Mouse (Mus musculus): ENCODE measurements around the gene Sdhc. TPM values are rescaled to one million over a fixed set of nuclear protein-coding genes. Genes with fewer than 3 reads are reported as not detected.
"Not testable (repeated sequence)": the region's sequence is repeated elsewhere in the genome, so short reads cannot be mapped to it uniquely, and the experiment has no call there.

Gene Sdhc
- polyA plus RNA-seq, 1 experiment from 2014 or later: 297 TPM

DNA sequence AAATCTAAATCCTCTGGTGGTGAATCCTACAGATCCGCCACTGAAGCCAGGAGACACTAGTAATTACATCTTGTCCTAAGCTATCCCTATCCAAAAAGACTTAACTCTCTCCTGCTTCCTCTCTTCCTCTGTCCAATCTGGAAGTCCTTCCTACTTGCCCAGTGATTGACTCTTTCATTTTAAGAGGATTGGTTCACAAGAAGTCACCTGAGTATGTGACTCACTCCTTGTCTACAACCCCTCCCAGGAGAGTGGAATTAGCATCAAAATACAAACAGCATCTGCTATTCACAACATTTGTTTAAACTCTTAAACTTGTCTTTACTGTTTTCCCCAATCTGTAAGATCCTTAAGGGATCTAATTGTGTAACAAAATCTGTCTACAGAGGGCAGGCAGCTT, 60.5 kb downstream of the Sdhc start:
- ATAC-seq (ENCODE audit: low FRiP score, low read depth): no peak
- Histone ChIP-seq H3K9ac (no peak overlapping the region), H3K4me2 (no peak overlapping the region), H3K27ac (replicated peaks) (no peak overlapping the region), H3K27me3 (peaks cover 13% of the 10 kb centered on the region), H3K36me3 (no peaks in the 10 kb centered on the region), H3K4me1 (replicated peaks) (peaks cover 7% of the 10 kb centered on the region; the same call in 1 of the 2 replicates), H3K4me3 (no peak overlapping the region), H3K9me3 (no peaks in the 10 kb centered on the region)
- WGBS: 93% methylated on average over 1 of the region's 1 CpGs

DNA sequence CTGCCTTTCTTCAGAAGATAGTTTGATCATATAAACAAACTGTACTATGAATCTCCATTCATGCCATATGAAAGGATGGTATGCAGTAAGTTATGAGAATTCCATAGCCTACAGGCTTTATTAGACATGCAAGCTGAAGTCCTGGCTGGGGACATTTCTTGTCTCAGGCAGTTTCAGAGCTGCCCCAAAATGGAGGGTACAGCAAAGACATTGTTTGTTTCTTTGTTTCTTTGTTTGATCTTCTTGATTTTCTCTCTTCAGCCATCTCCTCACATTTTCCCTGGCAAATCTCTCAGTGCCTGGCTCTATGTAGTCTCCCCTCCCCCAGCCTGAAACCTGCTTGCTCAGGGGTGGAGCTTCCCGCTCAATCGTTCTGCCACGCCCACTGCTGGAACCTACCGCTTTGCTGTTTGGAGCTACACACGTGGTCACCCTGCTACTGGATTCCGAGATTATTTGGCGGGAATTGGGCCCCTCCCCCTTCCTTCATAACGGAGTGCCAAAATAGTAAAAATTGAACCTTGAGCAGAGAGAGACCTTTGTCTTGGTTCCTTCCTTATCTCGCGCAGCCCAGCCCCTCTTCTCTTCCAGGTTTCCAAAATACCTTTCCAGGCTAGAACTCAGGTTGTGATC, 62.0 kb downstream of the Sdhc start:
- H3K9me3 ChIP-seq; H3K36me3 ChIP-seq; H3K4me1 ChIP-seq (replicated peaks); ATAC-seq (ENCODE audit: low FRiP score, low read depth); H3K27ac ChIP-seq (replicated peaks); H3K9ac ChIP-seq: not testable (repeated sequence)
- H3K4me3 ChIP-seq: peak overlapping the region; percentile 20
- H3K4me2 ChIP-seq: peak overlapping the region; percentile 44
- H3K27me3 ChIP-seq: peaks cover 13% of the 10 kb centered on the region
- 6% methylated on average over 10 of the region's 10 CpGs for WGBS

DNA sequence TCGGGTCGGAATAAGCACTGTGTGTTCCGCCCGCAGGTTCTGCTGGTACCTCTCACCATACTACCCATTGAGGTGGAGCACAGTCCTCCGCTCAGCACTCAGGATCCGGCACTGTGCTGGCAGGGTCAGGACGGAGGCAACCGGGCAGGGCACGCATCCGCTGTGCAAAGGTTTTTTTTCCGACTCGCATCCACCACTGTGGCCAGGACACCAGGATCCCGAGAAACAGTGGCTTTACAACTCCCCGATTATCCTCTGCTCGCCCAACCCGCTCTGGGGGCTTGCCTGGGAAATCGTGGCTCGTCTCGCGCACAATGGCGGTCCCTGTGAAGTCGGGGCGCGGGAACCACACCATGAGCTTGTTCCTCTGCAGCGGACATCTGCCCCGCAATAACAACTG, 64.7 kb downstream of the Sdhc start:
- H3K9ac ChIP-seq: peak overlapping the region; percentile 49
- H3K4me1 ChIP-seq (replicated peaks): peaks cover 7% of the 10 kb centered on the region; the same call in 1 of the 2 replicates
- WGBS: under 1% methylated on average over 26 of the region's 26 CpGs
- H3K9me3 ChIP-seq: no peaks in the 10 kb centered on the region
- H3K27ac ChIP-seq (replicated peaks): no peak overlapping the region
- H3K4me2 ChIP-seq: peak overlapping the region; percentile 85
- H3K36me3 ChIP-seq: no peaks in the 10 kb centered on the region
- H3K4me3 ChIP-seq: peak overlapping the region; percentile 53
- ATAC-seq (ENCODE audit: low FRiP score, low read depth): 0 out of 2 replicates have a peak, but pooled peaks have one; percentile 1
- H3K27me3 ChIP-seq: peaks cover 18% of the 10 kb centered on the region

DNA sequence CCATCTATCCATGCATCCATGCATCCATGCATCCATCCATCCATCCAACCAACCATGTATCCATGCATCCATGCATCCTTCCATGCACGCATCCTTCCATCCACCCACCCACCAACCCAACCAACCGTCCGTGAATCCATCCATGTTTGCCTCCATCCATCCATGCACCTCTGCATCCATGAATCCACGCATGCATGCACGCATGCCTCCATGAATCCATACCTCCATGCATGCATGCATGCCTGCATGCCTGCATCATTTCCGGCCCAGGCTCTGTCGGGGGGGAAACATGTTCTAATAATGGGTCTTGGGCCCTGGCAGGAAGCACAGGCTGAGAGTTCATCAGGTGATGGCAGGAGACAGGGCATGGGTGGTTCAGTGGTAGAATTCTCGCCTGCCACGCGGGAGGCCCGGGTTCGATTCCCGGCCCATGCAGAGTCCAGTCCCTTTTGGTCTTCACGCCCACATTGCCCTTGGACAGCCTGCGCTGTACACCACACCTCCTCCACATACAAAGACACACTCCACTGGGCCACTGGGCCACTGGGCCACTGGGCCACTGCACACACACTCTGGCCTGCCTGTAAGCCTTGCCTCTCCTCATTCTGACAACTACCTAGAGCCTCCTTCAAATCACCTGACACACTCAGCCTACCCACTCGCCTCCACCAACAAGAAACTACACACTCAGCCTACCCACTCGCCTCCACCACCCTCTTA, 68.7 kb downstream of the Sdhc start:
- not testable (repeated sequence) for H3K9me3 ChIP-seq; H3K9ac ChIP-seq; H3K27ac ChIP-seq (replicated peaks); H3K4me1 ChIP-seq (replicated peaks); H3K4me2 ChIP-seq; H3K4me3 ChIP-seq; H3K36me3 ChIP-seq
- peak; percentile 37 for ATAC-seq (ENCODE audit: low FRiP score, low read depth)
- peaks cover 18% of the 10 kb centered on the region for H3K27me3 ChIP-seq
- 37% methylated on average over 10 of the region's 17 CpGs for WGBS

DNA sequence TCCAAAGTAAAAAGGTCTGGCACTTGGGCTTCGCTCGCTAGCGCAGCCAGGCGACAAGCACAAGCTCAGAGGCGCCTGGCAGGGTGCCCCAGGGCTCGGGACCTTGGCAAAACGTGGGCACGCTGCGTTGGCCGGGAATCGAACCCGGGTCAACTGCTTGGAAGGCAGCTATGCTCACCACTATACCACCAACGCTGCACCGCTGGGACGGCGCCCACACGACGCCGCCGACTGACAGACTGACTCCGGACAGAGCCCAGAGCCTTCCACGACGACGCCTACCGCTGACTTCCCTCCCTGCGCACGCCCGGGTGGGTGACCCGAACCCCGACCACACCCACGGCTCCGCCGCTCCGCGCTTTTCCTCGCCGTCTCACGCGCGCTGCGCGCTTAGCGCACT, 70.6 kb downstream of the Sdhc start:
- WGBS: no CpG with 5 or more reads among the region's 43 CpGs
- H3K9me3 ChIP-seq; H3K4me1 ChIP-seq (replicated peaks); H3K36me3 ChIP-seq; H3K4me2 ChIP-seq; H3K9ac ChIP-seq; H3K27ac ChIP-seq (replicated peaks); H3K4me3 ChIP-seq: not testable (repeated sequence)
- H3K27me3 ChIP-seq: peaks cover 13% of the 10 kb centered on the region
- ATAC-seq (ENCODE audit: low FRiP score, low read depth): peak; percentile 5; the same call in 1 of the 2 replicates

DNA sequence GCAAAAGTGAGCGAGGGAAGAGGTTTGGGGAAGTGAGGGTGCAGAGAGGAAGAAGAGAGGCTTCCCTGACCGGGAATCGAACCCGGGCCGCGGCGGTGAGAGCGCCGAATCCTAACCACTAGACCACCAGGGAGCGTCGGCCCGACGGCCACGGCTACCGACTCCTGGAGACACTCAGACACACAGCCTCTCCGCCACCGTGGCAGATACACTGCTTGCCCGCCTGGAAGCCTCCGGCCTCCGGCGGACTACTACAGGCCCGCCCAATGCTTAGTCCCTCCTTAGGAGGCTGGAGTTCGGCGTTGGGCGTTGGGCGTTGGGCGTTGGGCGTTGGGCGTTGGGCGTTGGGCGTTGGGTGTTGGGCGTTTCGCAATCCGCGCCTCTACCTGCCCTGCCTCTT, 71.1 kb downstream of the Sdhc start:
- not testable (repeated sequence) for H3K4me1 ChIP-seq (replicated peaks); H3K9ac ChIP-seq; H3K9me3 ChIP-seq; H3K36me3 ChIP-seq; H3K27ac ChIP-seq (replicated peaks); H3K4me3 ChIP-seq
- WGBS: 0% methylated on average over 1 of the region's 35 CpGs
- H3K4me2 ChIP-seq: 0 out of 2 replicates have a peak overlapping the region, but pooled peaks have one; percentile 23
- peaks cover 14% of the 10 kb centered on the region for H3K27me3 ChIP-seq
- peak; percentile 20; the same call in 1 of the 2 replicates for ATAC-seq (ENCODE audit: low FRiP score, low read depth)

DNA sequence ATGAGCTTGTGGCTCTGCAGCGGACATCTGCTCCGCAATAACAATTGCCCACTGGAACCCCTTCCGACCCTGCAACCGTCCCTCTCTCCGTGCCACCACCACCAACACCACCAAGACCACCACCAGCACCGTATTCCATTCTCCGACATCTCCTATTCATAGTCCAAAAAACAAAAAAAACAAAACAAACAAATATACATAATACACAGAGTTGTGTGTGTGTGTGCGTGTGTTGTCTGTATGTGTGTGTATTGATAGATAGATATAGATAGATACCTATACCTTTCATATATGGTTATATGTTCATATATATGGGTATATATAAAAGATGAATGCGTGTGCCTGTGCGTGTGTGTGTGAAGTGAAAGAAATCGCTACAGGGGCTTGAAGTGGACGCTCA, 72.0 kb downstream of the Sdhc start:
- H3K4me1 ChIP-seq (replicated peaks); H3K27ac ChIP-seq (replicated peaks); H3K36me3 ChIP-seq; H3K9ac ChIP-seq; ATAC-seq (ENCODE audit: low FRiP score, low read depth); H3K9me3 ChIP-seq: not testable (repeated sequence)
- Histone ChIP-seq H3K4me3 (peak overlapping the region; percentile 26), H3K4me2 (peak overlapping the region; percentile 47), H3K27me3 (peaks cover 21% of the 10 kb centered on the region)
- WGBS: 24% methylated on average over 11 of the region's 12 CpGs

DNA sequence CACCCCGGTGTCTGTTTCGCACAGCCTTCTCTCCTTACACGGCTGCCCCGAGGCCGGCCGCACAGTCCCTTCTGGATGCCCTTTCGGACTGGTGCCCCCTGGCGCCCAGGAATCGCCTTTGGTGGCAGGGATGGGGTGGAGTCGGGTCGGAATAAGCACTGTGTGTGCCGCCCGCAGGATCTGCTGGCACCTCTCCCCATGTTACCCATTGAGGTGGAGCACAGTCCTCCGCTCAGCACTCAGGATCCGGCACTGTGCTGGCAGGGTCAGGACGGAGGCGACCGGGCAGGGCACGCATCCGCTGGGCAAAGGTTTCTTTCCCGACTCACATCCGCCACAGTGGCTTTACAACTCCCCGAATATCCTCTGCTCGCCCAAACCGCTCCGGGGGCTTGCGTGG, 72.4 kb downstream of the Sdhc start:
- H3K4me1 ChIP-seq (replicated peaks); H3K36me3 ChIP-seq; H3K9ac ChIP-seq; H3K9me3 ChIP-seq; H3K27ac ChIP-seq (replicated peaks): not testable (repeated sequence)
- 3% methylated on average over 19 of the region's 27 CpGs for WGBS
- peak overlapping the region; percentile 47 for H3K4me2 ChIP-seq
- H3K4me3 ChIP-seq: peak overlapping the region; percentile 26; the same call in 1 of the 2 replicates
- ATAC-seq (ENCODE audit: low FRiP score, low read depth): peak; percentile 29
- peaks cover 21% of the 10 kb centered on the region for H3K27me3 ChIP-seq

DNA sequence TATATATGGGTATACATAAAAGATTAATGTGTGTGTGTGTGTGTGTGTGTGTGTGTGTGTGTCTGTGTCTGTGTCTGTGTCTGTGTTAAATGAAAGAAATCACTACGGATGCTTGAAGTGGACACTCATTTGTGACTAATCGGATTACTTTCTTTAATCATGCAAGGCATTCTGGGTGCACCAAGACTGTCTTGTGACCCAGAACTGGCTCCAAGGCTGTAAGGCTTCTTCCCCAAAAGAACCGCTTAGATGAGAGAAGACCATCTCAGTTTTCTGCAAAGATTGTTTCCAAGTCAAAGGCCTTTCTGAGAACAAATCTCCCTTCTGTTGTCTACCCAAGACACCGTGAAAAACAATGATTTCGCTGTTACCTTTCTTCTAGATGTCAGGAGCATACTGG, 73.2 kb downstream of the Sdhc start:
- not testable (repeated sequence) for H3K4me3 ChIP-seq; H3K27ac ChIP-seq (replicated peaks); H3K9me3 ChIP-seq; H3K4me1 ChIP-seq (replicated peaks); H3K36me3 ChIP-seq; ATAC-seq (ENCODE audit: low FRiP score, low read depth); H3K9ac ChIP-seq; H3K4me2 ChIP-seq
- WGBS: 39% methylated on average over 5 of the region's 5 CpGs
- peaks cover 21% of the 10 kb centered on the region for H3K27me3 ChIP-seq

Small RNA genes lying within 50 kb of the gene (microRNA-seq; reads per million reads assigned to microRNA genes)
- not detected for gene Gm27844

Other genes with a start within 250 kb of the Sdhc start
- gene Fcrlb, start 237.7 kb downstream of the Sdhc start, polyA plus RNA-seq (2015; fragmentation: Nextera tagmentation; extraction: Ambion mirVana): 0.85 and 1.4 TPM in 2 replicates
- gene Fcrla, start 223.0 kb downstream of the Sdhc start, polyA plus RNA-seq (2015; fragmentation: Nextera tagmentation; extraction: Ambion mirVana): not detected in 2 replicates
- gene Fcgr2b, start 174.1 kb downstream of the Sdhc start, polyA plus RNA-seq (2015; fragmentation: Nextera tagmentation; extraction: Ambion mirVana): 1.7 and 2.6 TPM in 2 replicates
- gene Fcgr4, start 131.7 kb downstream of the Sdhc start, polyA plus RNA-seq (2015; fragmentation: Nextera tagmentation; extraction: Ambion mirVana): 0.27 and 1.0 TPM in 2 replicates
- 9.6 and 12.3 TPM in 2 replicates for gene Fcgr3, start 85.7 kb downstream of the Sdhc start, polyA plus RNA-seq (2015; fragmentation: Nextera tagmentation; extraction: Ambion mirVana)
- gene Cfap126, start 36.7 kb downstream of the Sdhc start, polyA plus RNA-seq (2015; fragmentation: Nextera tagmentation; extraction: Ambion mirVana): 7.7 and 14.1 TPM in 2 replicates
- 4.2 and 7.7 TPM in 2 replicates for gene Mpz, start 108 bp upstream of the Sdhc start, polyA plus RNA-seq (2015; fragmentation: Nextera tagmentation; extraction: Ambion mirVana)
- 32.4 and 48.4 TPM in 2 replicates for gene Pcp4l1, start 45.7 kb upstream of the Sdhc start, polyA plus RNA-seq (2015; fragmentation: Nextera tagmentation; extraction: Ambion mirVana)
- gene Nr1i3, start 63.4 kb upstream of the Sdhc start, polyA plus RNA-seq (2015; fragmentation: Nextera tagmentation; extraction: Ambion mirVana): 0.39 and 0.49 TPM in 2 replicates
- 55.0 and 55.4 TPM in 2 replicates for gene Tomm40l, start 71.9 kb upstream of the Sdhc start, polyA plus RNA-seq (2015; fragmentation: Nextera tagmentation; extraction: Ambion mirVana)
- gene Apoa2, start 74.5 kb upstream of the Sdhc start, polyA plus RNA-seq (2015; fragmentation: Nextera tagmentation; extraction: Ambion mirVana): 6.0 and 6.3 TPM in 2 replicates
- gene Fcer1g, start 83.8 kb upstream of the Sdhc start, polyA plus RNA-seq (2015; fragmentation: Nextera tagmentation; extraction: Ambion mirVana): 24.9 and 30.7 TPM in 2 replicates
- gene Adamts4, start 99.8 kb upstream of the Sdhc start, polyA plus RNA-seq (2015; fragmentation: Nextera tagmentation; extraction: Ambion mirVana): 5.6 and 6.2 TPM in 2 replicates
- 233 and 245 TPM in 2 replicates for gene Ndufs2, start 100.8 kb upstream of the Sdhc start, polyA plus RNA-seq (2015; fragmentation: Nextera tagmentation; extraction: Ambion mirVana)
- gene B4galt3, start 119.7 kb upstream of the Sdhc start, polyA plus RNA-seq (2015; fragmentation: Nextera tagmentation; extraction: Ambion mirVana): 105 and 107 TPM in 2 replicates
- 44.2 and 53.6 TPM in 2 replicates for gene Ppox, start 130.6 kb upstream of the Sdhc start, polyA plus RNA-seq (2015; fragmentation: Nextera tagmentation; extraction: Ambion mirVana)
- gene Usp21, start 137.4 kb upstream of the Sdhc start, polyA plus RNA-seq (2015; fragmentation: Nextera tagmentation; extraction: Ambion mirVana): 99.8 and 106 TPM in 2 replicates
- 109 and 110 TPM in 2 replicates for gene Ufc1, start 144.4 kb upstream of the Sdhc start, polyA plus RNA-seq (2015; fragmentation: Nextera tagmentation; extraction: Ambion mirVana)
- gene Dedd, start 178.5 kb upstream of the Sdhc start, polyA plus RNA-seq (2015; fragmentation: Nextera tagmentation; extraction: Ambion mirVana): 47.3 and 51.6 TPM in 2 replicates
- 51.4 and 52.1 TPM in 2 replicates for gene Nit1, start 195.0 kb upstream of the Sdhc start, polyA plus RNA-seq (2015; fragmentation: Nextera tagmentation; extraction: Ambion mirVana)
- gene Pfdn2, start 195.1 kb upstream of the Sdhc start, polyA plus RNA-seq (2015; fragmentation: Nextera tagmentation; extraction: Ambion mirVana): 139 and 153 TPM in 2 replicates
- gene Klhdc9, start 210.2 kb upstream of the Sdhc start, polyA plus RNA-seq (2015; fragmentation: Nextera tagmentation; extraction: Ambion mirVana): 2.5 and 3.3 TPM in 2 replicates
- 3.1 and 3.5 TPM in 2 replicates for gene Nectin4, start 219.5 kb upstream of the Sdhc start, polyA plus RNA-seq (2015; fragmentation: Nextera tagmentation; extraction: Ambion mirVana)
- 0.60 and 0.87 TPM in 2 replicates for gene Arhgap30, start 238.4 kb upstream of the Sdhc start, polyA plus RNA-seq (2015; fragmentation: Nextera tagmentation; extraction: Ambion mirVana)